Mouse (Mus musculus) splenic B cell, adult 2 months (primary cell): ENCODE data around the gene Hoxb2.

ENCODE experiments used
- DNase-seq: peaks from one replicate; pipeline ENCODE4 v3.0.0-alpha.2; 2011; ENCODE audit warnings: low read depth, low spot score
- H3K27me3 ChIP-seq: 2 replicates; pipeline ENCODE4 v1.6.1; 2012; ENCODE audit warnings: mild to moderate bottlenecking, low read length, moderate library complexity, mixed read lengths; ENCODE audit not compliant: control insufficient read depth, poor library complexity, insufficient read depth, severe bottlenecking
- H3K36me3 ChIP-seq: 2 replicates; pipeline ENCODE4 v1.6.1; 2012; ENCODE audit warnings: mild to moderate bottlenecking, low read length, moderate library complexity, mixed read lengths; ENCODE audit not compliant: control insufficient read depth, poor library complexity, insufficient read depth, severe bottlenecking

The Hoxb2 gene

DNA sequence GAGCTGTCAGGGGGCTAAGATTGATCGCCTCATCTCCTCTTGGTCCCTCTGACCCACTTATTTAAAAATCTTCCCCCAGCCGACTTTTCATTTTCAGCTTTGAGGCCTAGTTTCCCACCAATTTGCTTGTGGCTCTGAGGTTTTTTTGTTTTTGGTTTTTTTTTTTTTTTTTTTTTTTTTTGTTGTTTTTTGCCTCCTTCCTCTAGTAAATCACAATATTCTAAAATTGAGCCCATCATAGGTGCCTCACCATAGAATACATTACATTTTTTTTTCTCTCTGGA lies at the start of gene Hoxb2:
Hoxb2 (plus strand) TSS at position 185 of the 284 bp plus-strand sequence.
- no peak for DNase-seq
- Histone ChIP-seq H3K27me3 (no peaks in the 10 kb centered on the region), H3K36me3 (no peaks in the 10 kb centered on the region)

GRCm38 (mm10) chr11:96301064-96301431 lies 49.3 kb upstream of the Hoxb2 start:
- no peak for DNase-seq
- peaks cover 2% of the 10 kb centered on the region; the same call in 1 of the 2 replicates for H3K27me3 ChIP-seq
- no peaks in the 10 kb centered on the region for H3K36me3 ChIP-seq

DNA sequence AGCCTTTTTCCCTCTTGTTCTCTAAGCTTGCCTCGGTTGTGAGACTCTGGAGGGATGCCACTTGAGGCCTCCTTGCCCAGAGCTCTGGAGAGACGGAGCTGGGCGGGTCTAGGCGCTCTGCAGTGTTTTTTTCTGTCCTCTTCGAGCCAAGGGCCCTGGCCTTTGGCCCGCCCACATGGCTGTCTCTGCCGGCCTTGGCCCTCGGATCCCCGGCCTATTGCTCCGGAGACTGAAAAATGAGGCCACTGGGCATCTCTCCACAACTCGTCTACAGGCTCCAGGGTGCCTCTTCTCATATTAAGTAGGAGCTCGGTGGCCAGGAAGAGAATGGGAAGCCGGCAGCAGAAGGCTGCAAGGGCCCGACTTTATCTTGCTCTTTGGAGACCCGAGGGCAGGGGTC lies 48.5 kb upstream of the Hoxb2 start:
- Histone ChIP-seq H3K36me3 (no peaks in the 10 kb centered on the region), H3K27me3 (peaks cover 2% of the 10 kb centered on the region; the same call in 1 of the 2 replicates)
- DNase-seq = no peak

DNA sequence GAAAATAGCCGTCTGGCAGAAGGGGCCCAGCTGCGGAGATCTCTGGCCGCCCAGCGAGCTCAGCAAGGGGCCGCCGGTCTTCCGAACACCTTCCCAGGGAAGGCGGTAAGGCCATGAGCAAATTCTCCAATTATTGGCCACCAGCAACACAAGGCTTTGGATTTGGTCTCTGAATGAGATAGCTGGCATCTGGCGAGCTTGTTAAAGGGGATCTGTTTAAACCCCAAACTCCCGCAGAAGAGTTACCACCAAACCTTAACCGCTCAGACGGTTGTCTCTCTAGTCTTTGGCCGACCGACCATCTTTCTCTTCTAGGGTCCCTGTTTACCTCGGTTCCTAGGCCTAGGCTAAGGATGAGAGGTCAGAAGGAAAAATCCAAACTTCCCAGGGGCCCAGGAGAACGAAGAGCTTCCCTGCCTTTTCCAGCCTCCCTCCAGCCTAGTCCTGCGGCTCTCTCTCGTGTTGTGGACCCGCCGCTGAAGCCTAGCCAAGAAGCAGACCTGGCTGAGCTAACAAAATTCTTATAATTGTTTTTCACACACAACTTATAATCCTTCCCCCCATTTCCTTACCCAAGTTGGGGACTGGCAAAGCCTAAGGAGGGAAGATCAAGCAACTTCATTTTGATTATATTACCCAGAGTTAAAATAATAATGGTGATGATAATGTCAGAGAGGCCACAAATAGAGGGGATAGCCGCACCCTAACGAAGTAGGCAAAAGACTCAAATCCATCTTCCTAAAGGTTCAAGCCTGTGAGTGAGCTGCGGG lies 47.8 kb upstream of the Hoxb2 start:
- Histone ChIP-seq H3K36me3 (no peaks in the 10 kb centered on the region), H3K27me3 (peaks cover 2% of the 10 kb centered on the region; the same call in 1 of the 2 replicates)
- DNase-seq = no peak

- Histone ChIP-seq H3K36me3 (no peaks in the 10 kb centered on the region), H3K27me3 (peaks cover 2% of the 10 kb centered on the region; the same call in 1 of the 2 replicates)
- DNase-seq = peak; percentile 71
Observed at GRCm38 (mm10) chr11:96303151-96304099, 46.9 kb upstream of the Hoxb2 start, which contains the start of gene Hoxb5. Gene Hoxb5, plus strand, starts transcription at chr11:96303336.

DNA sequence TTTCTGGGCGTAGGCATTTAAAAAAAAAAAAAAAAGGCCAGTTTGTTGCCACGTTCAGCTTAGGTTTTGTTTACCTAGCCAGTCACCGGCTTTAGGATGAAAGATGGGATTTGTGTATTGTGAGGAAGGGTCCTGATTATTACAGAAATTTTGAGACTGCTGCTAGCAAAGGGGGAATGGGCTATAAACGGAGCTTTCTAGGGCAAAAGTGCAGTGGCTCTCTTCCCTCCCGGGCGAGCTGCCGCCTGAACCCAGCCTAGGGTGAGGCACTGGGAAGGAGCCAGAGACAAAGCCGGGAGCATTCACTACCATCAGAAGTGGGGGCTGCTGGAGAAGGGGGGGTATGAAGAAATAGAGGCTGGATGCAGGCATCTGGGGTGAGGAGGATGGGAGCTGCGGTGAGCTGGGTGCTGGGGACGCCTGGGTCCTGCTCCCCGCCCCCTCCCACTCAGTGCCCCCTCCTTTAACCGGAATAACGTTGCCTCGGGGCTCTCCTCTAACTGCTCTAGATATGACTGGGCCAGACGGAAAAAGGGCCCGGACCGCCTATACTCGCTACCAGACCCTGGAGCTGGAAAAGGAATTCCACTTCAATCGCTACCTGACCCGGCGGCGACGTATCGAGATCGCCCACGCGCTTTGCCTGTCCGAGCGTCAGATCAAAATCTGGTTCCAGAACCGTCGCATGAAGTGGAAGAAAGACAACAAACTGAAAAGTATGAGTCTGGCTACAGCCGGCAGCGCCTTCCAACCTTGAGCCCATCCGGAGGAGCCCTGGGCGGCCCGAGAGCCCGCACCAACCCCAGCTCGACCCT lies 45.7 kb upstream of the Hoxb2 start:
- DNase-seq = no peak
- Histone ChIP-seq H3K36me3 (no peaks in the 10 kb centered on the region), H3K27me3 (peaks cover 2% of the 10 kb centered on the region; the same call in 1 of the 2 replicates)

- Histone ChIP-seq H3K27me3 (no peaks in the 10 kb centered on the region; the same call in 1 of the 2 replicates), H3K36me3 (no peaks in the 10 kb centered on the region)
- DNase-seq = no peak
Observed at GRCm38 (mm10) chr11:96305505-96306182, 44.7 kb upstream of the Hoxb2 start.

- no peak for DNase-seq
- no peaks in the 10 kb centered on the region for H3K27me3 ChIP-seq
- H3K36me3 ChIP-seq = no peaks in the 10 kb centered on the region
Observed at GRCm38 (mm10) chr11:96306183-96306907, 44.0 kb upstream of the Hoxb2 start.

- DNase-seq = no peak
- Histone ChIP-seq H3K27me3 (no peaks in the 10 kb centered on the region), H3K36me3 (no peaks in the 10 kb centered on the region)
Observed at GRCm38 (mm10) chr11:96306908-96307269, 43.4 kb upstream of the Hoxb2 start.

DNA sequence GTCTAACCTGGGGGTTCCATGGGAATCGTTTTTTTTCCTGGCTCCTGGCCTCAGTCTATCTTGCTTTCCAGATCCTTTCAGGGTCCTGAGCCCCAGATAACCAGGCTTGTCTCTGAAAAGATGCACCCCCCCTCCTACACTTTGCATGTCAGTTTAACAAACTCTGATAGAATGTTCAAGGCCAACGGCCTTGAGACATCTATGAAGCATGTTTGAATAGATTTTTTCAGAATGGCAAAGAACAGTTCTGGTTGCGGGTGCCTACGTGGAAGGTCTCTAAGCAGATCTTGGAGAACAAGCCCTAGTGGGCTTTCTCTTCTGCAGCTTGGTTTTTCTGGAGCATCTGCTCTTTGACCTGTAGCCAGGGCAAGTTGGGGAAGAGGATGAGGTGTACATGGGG lies 41.6 kb upstream of the Hoxb2 start:
- 0 out of 2 replicates have a peak, but pooled peaks cover 1% of the 10 kb centered on the region for H3K27me3 ChIP-seq
- DNase-seq = no peak
- no peaks in the 10 kb centered on the region for H3K36me3 ChIP-seq

GRCm38 (mm10) chr11:96309288-96309687 lies 41.0 kb upstream of the Hoxb2 start:
- Histone ChIP-seq H3K27me3 (0 out of 2 replicates have a peak, but pooled peaks cover 1% of the 10 kb centered on the region), H3K36me3 (no peaks in the 10 kb centered on the region)
- no peak for DNase-seq

GRCm38 (mm10) chr11:96310183-96310938 lies 40.0 kb upstream of the Hoxb2 start:
- Histone ChIP-seq H3K27me3 (0 out of 2 replicates have a peak, but pooled peaks cover 1% of the 10 kb centered on the region), H3K36me3 (no peaks in the 10 kb centered on the region)
- DNase-seq = no peak

- no peak for DNase-seq
- Histone ChIP-seq H3K27me3 (0 out of 2 replicates have a peak, but pooled peaks cover 1% of the 10 kb centered on the region), H3K36me3 (no peaks in the 10 kb centered on the region)
Observed at GRCm38 (mm10) chr11:96311097-96311496, 39.2 kb upstream of the Hoxb2 start.
